Mouse (Mus musculus) C2C12 (cell line): ENCODE measurements at regions not wholly inside any gene's neighbourhood (a gene's known extent, or its start where the extent isn't known, plus 50 kb on each side); places are given as distances from the start of the nearest gene placed in this dataset.

Source experiments
- H3K27me3 ChIP-seq: one replicate; pipeline ENCODE4 v1.6.1; 2011; ENCODE audit not compliant: control insufficient read depth, insufficient read depth, insufficient read length
- H3K36me3 ChIP-seq: one replicate; pipeline ENCODE4 v1.6.1; 2011; ENCODE audit not compliant: control insufficient read depth, insufficient read depth
- H3K4me3 ChIP-seq: one replicate; pipeline ENCODE4 v1.5.1; 2011; ENCODE audit warnings: mild to moderate bottlenecking, control low read depth; ENCODE audit not compliant: poor library complexity, insufficient read depth, severe bottlenecking
- H3K79me2 ChIP-seq: one replicate; pipeline ENCODE4 v1.6.1; 2011; ENCODE audit not compliant: control insufficient read depth, insufficient read depth
- H3K79me3 ChIP-seq: one replicate; pipeline ENCODE4 v1.6.1; 2011; ENCODE audit warnings: low read depth, control low read depth
- H3ac ChIP-seq: one replicate; pipeline ENCODE3; 2011; ENCODE audit warnings: low read depth; ENCODE audit not compliant: control insufficient read depth, insufficient read length
- CEBPB ChIP-seq: IDR thresholded peaks from one replicate; pipeline ENCODE4 v1.6.1; 2011; ENCODE audit warnings: low read depth, mild to moderate bottlenecking, control low read depth, moderate library complexity
- CTCF ChIP-seq: IDR thresholded peaks from one replicate; pipeline ENCODE4 v1.5.1; 2011; ENCODE audit not compliant: control insufficient read depth, insufficient read depth, insufficient read length
- FOSL1 ChIP-seq: IDR thresholded peaks from one replicate; pipeline ENCODE4 v1.8.0; 2011; ENCODE audit warnings: mild to moderate bottlenecking, low read length; ENCODE audit not compliant: poor library complexity, insufficient read depth, severe bottlenecking
- MAX ChIP-seq: IDR thresholded peaks from one replicate; pipeline ENCODE4 v1.6.1; 2011; ENCODE audit warnings: mild to moderate bottlenecking, control low read depth
- MYOD1 ChIP-seq: IDR thresholded peaks from one replicate; pipeline ENCODE4 v1.6.1; 2011; ENCODE audit warnings: low read depth; ENCODE audit not compliant: control insufficient read depth, insufficient read length
- MYOG ChIP-seq: IDR thresholded peaks from one replicate; pipeline ENCODE4 v1.6.1; 2011; ENCODE audit not compliant: control insufficient read depth, insufficient read length; ENCODE audit errors: extremely low read depth
- USF1 ChIP-seq: IDR thresholded peaks from one replicate; pipeline ENCODE4 v1.6.1; 2011; ENCODE audit warnings: low read depth, mild to moderate bottlenecking, control low read depth, moderate library complexity

- no peak overlapping the region for H3K4me3 ChIP-seq
- no peaks in the 10 kb centered on the region for H3K36me3 ChIP-seq
- no peaks in the 10 kb centered on the region for H3K27me3 ChIP-seq
- H3K79me3 ChIP-seq, result no peaks in the 10 kb centered on the region
- H3ac ChIP-seq, result no peak overlapping the region
- TF ChIP-seq MAX, result no peak
- no peak for TF ChIP-seq MYOD1
- no peak for TF ChIP-seq CTCF
- TF ChIP-seq USF1, result no peak
- no peak for TF ChIP-seq MYOG
- no peak for TF ChIP-seq CEBPB
- TF ChIP-seq FOSL1, result no peak
- H3K79me2 ChIP-seq, result no peaks in the 10 kb centered on the region
Measured at GRCm38 (mm10) chr13:56021716-56022115, 114.4 kb downstream of the H2afy start.

- no peak for TF ChIP-seq MAX
- TF ChIP-seq MYOD1, result no peak
- no peak for TF ChIP-seq CTCF
- TF ChIP-seq CEBPB, result no peak
- no peak for TF ChIP-seq FOSL1
- no peak for TF ChIP-seq USF1
- no peak for TF ChIP-seq MYOG
- Histone ChIP-seq H3K4me3 (no peak overlapping the region), H3ac (no peak overlapping the region), H3K27me3 (no peaks in the 10 kb centered on the region), H3K79me3 (no peaks in the 10 kb centered on the region), H3K36me3 (no peaks in the 10 kb centered on the region), H3K79me2 (no peaks in the 10 kb centered on the region)
Measured at GRCm38 (mm10) chr13:56014006-56014405, 122.2 kb downstream of the H2afy start.

GRCm38 (mm10) chr13:56010416-56010815 is 125.7 kb downstream of the H2afy start:
- Histone ChIP-seq H3K79me3 (no peaks in the 10 kb centered on the region), H3K4me3 (no peak overlapping the region), H3K27me3 (no peaks in the 10 kb centered on the region), H3ac (no peak overlapping the region), H3K36me3 (no peaks in the 10 kb centered on the region), H3K79me2 (no peaks in the 10 kb centered on the region)
- no peak for TF ChIP-seq MYOD1
- no peak for TF ChIP-seq CTCF
- no peak for TF ChIP-seq USF1
- TF ChIP-seq FOSL1, result no peak
- TF ChIP-seq MYOG, result no peak
- no peak for TF ChIP-seq CEBPB

GRCm38 (mm10) chr13:56006827-56007226 is 129.3 kb downstream of the H2afy start:
- Histone ChIP-seq H3K79me3 (no peaks in the 10 kb centered on the region), H3K4me3 (no peak overlapping the region), H3K36me3 (no peaks in the 10 kb centered on the region), H3K79me2 (no peaks in the 10 kb centered on the region), H3K27me3 (no peaks in the 10 kb centered on the region), H3ac (no peak overlapping the region)
- TF ChIP-seq MYOD1 (peak; percentile 76), CTCF (no peak), USF1 (peak; percentile 11), MAX (no peak)

- Histone ChIP-seq H3K27me3 (no peaks in the 10 kb centered on the region), H3K4me3 (no peak overlapping the region)
Measured at GRCm38 (mm10) chr13:56005746-56006145, 130.4 kb downstream of the H2afy start.

GRCm38 (mm10) chr13:56003724-56004393 is 132.3 kb downstream of the H2afy start:
- Histone ChIP-seq H3K36me3 (no peaks in the 10 kb centered on the region), H3K27me3 (no peaks in the 10 kb centered on the region), H3K79me3 (no peaks in the 10 kb centered on the region), H3ac (no peak overlapping the region), H3K79me2 (no peaks in the 10 kb centered on the region), H3K4me3 (no peak overlapping the region)
- no peak for TF ChIP-seq MYOG
- TF ChIP-seq MAX, result no peak
- no peak for TF ChIP-seq CEBPB
- no peak for TF ChIP-seq USF1
- TF ChIP-seq FOSL1, result no peak
- no peak for TF ChIP-seq CTCF
- no peak for TF ChIP-seq MYOD1

More at GRCm38 (mm10) chr13:56005746-56006145, 130.4 kb downstream of the H2afy start:
- Histone ChIP-seq H3K36me3 (no peaks in the 10 kb centered on the region), H3K79me2 (no peaks in the 10 kb centered on the region), H3ac (no peak overlapping the region), H3K79me3 (no peaks in the 10 kb centered on the region)
- TF ChIP-seq CEBPB (peak; percentile 30), MYOG (no peak)
